Mouse (Mus musculus) G1E (cell line): ENCODE data around the gene Rasa2. TPM values are rescaled to one million over a fixed set of nuclear protein-coding genes. Genes with fewer than 3 reads are reported as not detected.

ENCODE experiments used
- ATAC-seq: 2 replicates; pipeline ENCODE4 v1.8.0; 2016; ENCODE audit warnings: mild to moderate bottlenecking; ENCODE audit not compliant: insufficient number of reproducible peaks, poor library complexity, low FRiP score, severe bottlenecking; ENCODE audit errors: extremely low read depth
- DNase-seq: peaks from one replicate; pipeline ENCODE4 v3.0.0; 2012; ENCODE audit warnings: low spot score
- H3K27me3 ChIP-seq: 2 replicates; pipeline ENCODE4 v1.6.1; 2012; ENCODE audit warnings: mild to moderate bottlenecking, low read length, inconsistent platforms; ENCODE audit not compliant: insufficient read depth
- H3K36me3 ChIP-seq: replicated peaks from 2 replicates; pipeline ENCODE3; 2012; ENCODE audit warnings: mild to moderate bottlenecking, inconsistent platforms
- H3K4me1 ChIP-seq: 2 replicates; pipeline ENCODE4 v1.6.1; 2012; ENCODE audit warnings: low read depth, low read length, inconsistent platforms, mixed read lengths; ENCODE audit not compliant: insufficient read depth
- H3K4me3 ChIP-seq: 2 replicates; pipeline ENCODE4 v1.5.1; 2012; ENCODE audit warnings: low read depth, mild to moderate bottlenecking, inconsistent platforms, low read length, moderate library complexity, mixed read lengths
- H3K9me3 ChIP-seq: replicated peaks from 2 replicates; pipeline ENCODE4 v1.6.1; 2012; ENCODE audit warnings: inconsistent platforms
- CTCF ChIP-seq: IDR thresholded peaks from 2 replicates; pipeline ENCODE4 v1.5.1; 2012; ENCODE audit warnings: low read depth, low read length, inconsistent platforms, mixed read lengths
- GATA1 ChIP-seq: IDR thresholded peaks from 2 replicates; pipeline ENCODE4 v1.6.1; 2012; ENCODE audit warnings: borderline replicate concordance, low read length, inconsistent platforms, mixed read lengths
- GATA2 ChIP-seq: IDR thresholded peaks from 2 replicates; pipeline ENCODE4 v1.6.1; 2012; ENCODE audit warnings: low read depth, low read length, inconsistent platforms, borderline replicate concordance
- POLR2AphosphoS5 ChIP-seq: IDR thresholded peaks from 2 replicates; pipeline ENCODE4 v1.6.1; 2012; ENCODE audit warnings: low read depth, low read length, inconsistent platforms; ENCODE audit not compliant: insufficient replicate concordance
- TAL1 ChIP-seq: conservative IDR thresholded peaks from 2 replicates; pipeline ENCODE4 v1.6.1; 2012; ENCODE audit warnings: low read depth, low read length, inconsistent platforms, mixed read lengths
- polyA plus RNA-seq: library from polyadenylated mRNA; stranded (reverse); fragments of >175 nt; gene quantifications from 2 replicates; pipeline ENCODE4 v1.2.3, GENCODE M21; 2012
- total RNA-seq, 2 experiments: library from RNA; stranded (forward) in 1 of 2; stranded (reverse) in 1 of 2; fragments of 200-1000 nt in 1 of 2; fragments of >200 nt in 1 of 2; fragmentation: Nextera tagmentation in 1 of 2; gene quantifications; 2 replicates each; pipeline ENCODE4 v1.2.3; 2014 to 2017

The Rasa2 gene
- total and polyA plus RNA-seq, 3 experiments: 3.2 to 74.8 (median 54.9) TPM

DNA sequence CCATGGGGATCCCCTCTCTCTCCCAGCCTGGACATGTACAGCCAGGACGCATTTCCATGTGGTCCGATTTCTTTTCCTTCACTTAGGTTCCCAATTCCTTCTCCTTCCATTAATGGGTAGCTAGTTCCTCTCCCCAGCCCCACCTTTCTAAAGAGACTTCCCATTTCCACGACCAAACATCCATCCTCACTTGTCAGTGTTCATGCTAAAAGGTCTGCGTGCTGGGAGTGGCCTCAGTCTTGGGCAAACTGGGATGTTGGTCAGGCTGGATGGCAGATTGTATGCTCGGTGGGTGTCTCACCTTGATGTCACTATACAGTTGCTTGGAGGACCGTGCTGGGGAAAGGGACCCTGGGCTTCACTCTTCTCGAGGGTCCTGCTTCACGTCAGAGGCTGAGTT lies 42.9 kb upstream of the Rasa2 start:
- DNase-seq (no peak), ATAC-seq (no peak)
- H3K27me3 ChIP-seq: no peaks in the 10 kb centered on the region
- H3K9me3 ChIP-seq: no peaks in the 10 kb centered on the region
- H3K4me1 ChIP-seq: peaks cover 21% of the 10 kb centered on the region
- TF ChIP-seq POLR2AphosphoS5 (no peak), TAL1 (no peak), GATA2 (no peak), GATA1 (no peak), CTCF (no peak)
- no peak overlapping the region for H3K4me3 ChIP-seq
- no peaks in the 10 kb centered on the region for H3K36me3 ChIP-seq

DNA sequence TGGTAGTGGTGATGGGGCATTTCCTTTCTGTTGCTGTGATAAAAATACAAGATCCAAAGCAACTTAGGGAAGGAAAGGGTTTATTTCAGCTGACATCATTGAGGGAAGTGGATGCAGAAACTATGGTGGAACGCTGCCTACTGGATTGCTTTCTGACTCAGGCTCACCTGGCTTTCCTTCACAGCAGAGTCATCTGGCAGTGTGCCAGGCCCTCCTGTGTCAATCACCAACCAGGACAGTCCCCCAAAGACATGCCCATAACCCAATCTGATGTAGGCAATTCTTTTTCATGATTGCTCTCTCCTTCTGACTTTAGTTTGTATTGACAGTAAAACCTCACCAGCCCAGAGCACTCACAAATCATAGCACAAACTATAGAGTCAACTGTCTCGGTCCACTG lies 41.0 kb upstream of the Rasa2 start:
- no peak for TF ChIP-seq GATA2
- no peak for TF ChIP-seq CTCF
- no peak for TF ChIP-seq GATA1
- no peak for TF ChIP-seq POLR2AphosphoS5
- no peak for TF ChIP-seq TAL1
- Histone ChIP-seq H3K4me3 (no peak overlapping the region), H3K9me3 (no peaks in the 10 kb centered on the region), H3K27me3 (no peaks in the 10 kb centered on the region), H3K36me3 (no peaks in the 10 kb centered on the region), H3K4me1 (peaks cover 23% of the 10 kb centered on the region)
- DNase-seq (no peak), ATAC-seq (no peak)

DNA sequence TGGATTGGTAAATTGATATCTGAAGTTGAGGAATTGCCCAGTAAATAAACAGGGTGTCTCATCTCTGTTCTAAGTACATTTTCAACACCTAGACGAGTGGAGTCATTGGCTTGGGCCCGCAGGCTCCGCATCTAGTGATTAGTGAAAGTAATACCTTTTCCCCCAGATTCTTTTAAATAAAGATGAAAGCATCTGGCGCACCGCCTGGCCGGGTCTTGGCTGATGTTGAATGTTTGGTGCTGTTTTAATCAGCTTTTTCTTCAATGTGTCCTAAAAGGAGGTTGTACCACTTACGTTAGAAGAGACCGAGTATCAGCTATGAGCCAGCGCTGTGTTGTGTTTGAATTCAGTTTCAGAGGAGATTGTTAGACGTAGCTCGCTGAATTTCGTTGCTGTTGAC lies 39.8 kb upstream of the Rasa2 start:
- TF ChIP-seq CTCF (no peak), TAL1 (no peak), GATA2 (no peak), GATA1 (no peak), POLR2AphosphoS5 (no peak)
- Histone ChIP-seq H3K4me3 (no peak overlapping the region), H3K36me3 (no peaks in the 10 kb centered on the region), H3K4me1 (peaks cover 23% of the 10 kb centered on the region), H3K27me3 (no peaks in the 10 kb centered on the region), H3K9me3 (no peaks in the 10 kb centered on the region)
- DNase-seq: no peak
- no peak for ATAC-seq

DNA sequence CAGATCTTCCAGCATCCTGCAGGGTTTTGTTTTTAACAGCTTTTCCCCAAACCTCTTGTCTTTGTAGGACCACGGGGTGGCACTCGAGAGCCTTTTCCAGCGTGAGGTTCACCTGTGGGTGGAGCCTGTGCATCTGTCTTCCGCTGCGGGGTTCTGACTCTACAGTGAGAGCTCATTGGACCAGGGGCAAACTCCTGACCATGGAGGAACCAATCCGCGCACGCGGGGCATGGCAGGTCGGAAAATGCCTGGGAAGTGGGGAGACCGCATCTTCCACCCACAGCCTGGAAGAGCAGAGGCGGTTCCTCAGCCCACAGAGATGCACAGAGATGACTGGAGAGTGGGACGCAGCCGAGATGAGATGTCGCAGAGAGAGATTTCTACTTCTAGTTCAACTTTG lies 38.5 kb upstream of the Rasa2 start:
- ATAC-seq (peak; percentile 100), DNase-seq (peak; percentile 90)
- no peaks in the 10 kb centered on the region for H3K9me3 ChIP-seq
- peaks cover 17% of the 10 kb centered on the region for H3K4me1 ChIP-seq
- peak overlapping the region; percentile 65; the same call in 1 of the 2 replicates for H3K4me3 ChIP-seq
- no peaks in the 10 kb centered on the region for H3K36me3 ChIP-seq
- no peaks in the 10 kb centered on the region for H3K27me3 ChIP-seq
- no peak for TF ChIP-seq GATA2
- no peak for TF ChIP-seq TAL1
- no peak for TF ChIP-seq GATA1
- no peak for TF ChIP-seq CTCF
- TF ChIP-seq POLR2AphosphoS5: no peak

DNA sequence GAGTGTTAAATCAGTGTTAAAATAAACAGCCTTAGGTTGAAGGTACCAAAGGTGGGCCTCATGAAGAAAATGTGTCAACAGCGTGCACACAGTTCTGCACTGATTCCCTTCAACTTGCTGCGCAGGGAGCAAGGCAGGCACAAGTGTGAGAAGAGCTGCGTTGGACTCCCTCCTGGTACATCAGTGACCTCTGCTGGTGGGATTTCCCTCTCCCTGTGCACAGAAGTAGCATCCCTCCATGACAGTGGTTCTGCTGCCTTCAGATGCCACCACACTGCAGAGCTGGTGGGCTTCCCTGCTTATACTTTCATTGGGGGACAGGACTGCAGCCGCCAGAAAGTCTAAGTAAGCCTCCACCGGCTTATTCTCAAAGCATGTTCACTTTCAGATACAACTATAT lies 37.2 kb upstream of the Rasa2 start:
- Histone ChIP-seq H3K27me3 (no peaks in the 10 kb centered on the region), H3K4me3 (no peak overlapping the region), H3K36me3 (no peaks in the 10 kb centered on the region), H3K9me3 (no peaks in the 10 kb centered on the region), H3K4me1 (peaks cover 17% of the 10 kb centered on the region)
- ATAC-seq (no peak), DNase-seq (peak; percentile 29)
- TF ChIP-seq CTCF (peak; percentile 74; the same call in 1 of the 2 replicates), POLR2AphosphoS5 (no peak)

DNA sequence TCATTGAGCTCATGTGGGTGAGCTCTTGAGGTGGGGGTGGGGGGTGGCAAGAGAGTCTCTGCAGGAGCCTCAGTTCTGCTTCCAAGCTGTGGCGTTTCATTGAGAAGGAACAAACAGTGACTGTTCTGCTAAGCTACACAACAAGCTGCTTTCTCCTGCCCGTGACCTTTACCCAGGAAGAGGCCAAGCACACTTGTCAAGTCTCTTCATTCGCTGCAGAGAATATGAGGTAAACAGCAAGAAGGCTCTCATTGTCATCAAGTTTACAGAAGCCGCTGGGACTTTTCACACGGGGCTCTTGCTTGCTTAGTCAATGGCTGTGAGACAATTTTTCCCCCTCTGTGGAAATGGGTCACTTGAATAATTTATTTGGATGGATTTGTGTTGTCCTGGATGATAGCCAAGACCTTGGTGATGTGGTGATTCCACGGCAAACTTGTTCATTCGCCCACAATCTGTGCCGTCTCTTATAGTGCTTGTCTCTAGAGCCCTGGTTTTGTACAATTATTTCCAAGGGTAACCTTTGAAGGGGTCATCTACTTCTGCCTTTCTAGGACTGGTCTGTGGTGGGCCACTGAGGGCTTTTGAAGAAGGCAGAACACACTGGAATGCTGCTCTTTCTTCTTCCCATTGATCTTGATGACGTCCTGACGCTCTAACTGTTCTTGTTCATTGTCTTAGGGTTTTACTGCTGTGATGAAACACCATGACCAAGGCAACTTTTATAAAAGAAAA lies 29.3 kb upstream of the Rasa2 start:
- ATAC-seq: no peak
- peaks cover 13% of the 10 kb centered on the region for H3K4me1 ChIP-seq
- no peaks in the 10 kb centered on the region for H3K36me3 ChIP-seq
- TF ChIP-seq TAL1 (no peak), CTCF (no peak), POLR2AphosphoS5 (no peak), GATA1 (no peak), GATA2 (no peak)
- peaks cover 7% of the 10 kb centered on the region; the same call in 1 of the 2 replicates for H3K9me3 ChIP-seq
- peaks cover 4% of the 10 kb centered on the region for H3K27me3 ChIP-seq
- H3K4me3 ChIP-seq: no peak overlapping the region
- no peak for DNase-seq

DNA sequence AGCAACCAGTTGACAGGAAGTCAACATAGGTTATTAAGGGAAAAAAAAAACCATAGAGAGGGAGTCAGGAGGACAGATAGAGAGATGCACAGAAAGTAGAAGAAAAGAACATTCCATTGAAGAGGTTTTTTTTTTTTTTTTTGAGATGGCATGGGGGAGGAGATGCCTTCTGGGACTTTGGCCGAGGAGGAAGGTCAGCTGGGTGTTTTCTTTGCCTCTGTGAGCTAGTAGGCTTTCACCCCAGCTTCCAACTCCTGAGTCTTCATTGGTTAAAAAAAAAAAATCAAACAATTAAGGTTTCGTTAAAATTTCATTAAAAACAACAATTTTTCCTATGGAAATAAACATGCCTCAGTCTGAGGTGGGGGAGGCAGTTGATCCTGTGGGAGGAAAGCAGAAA lies 28.4 kb upstream of the Rasa2 start:
- ATAC-seq (no peak), DNase-seq (no peak)
- H3K36me3 ChIP-seq: no peaks in the 10 kb centered on the region
- peaks cover 7% of the 10 kb centered on the region; the same call in 1 of the 2 replicates for H3K9me3 ChIP-seq
- TF ChIP-seq POLR2AphosphoS5 (no peak), GATA1 (no peak), CTCF (no peak), GATA2 (no peak), TAL1 (no peak)
- H3K4me1 ChIP-seq: peaks cover 13% of the 10 kb centered on the region
- H3K4me3 ChIP-seq: no peak overlapping the region
- peaks cover 4% of the 10 kb centered on the region for H3K27me3 ChIP-seq
